Mouse (Mus musculus): ENCODE results near the gene Cald1.

Cald1 gene

GRCm38 (mm10) chr6:34613122-34613521 is 14.8 kb downstream of the Cald1 start:
- DNase-seq (ENCODE audit: low spot score in 2 of 2): no peak

- DNase-seq (ENCODE audit: low spot score in 2 of 2): no peak
Observed at GRCm38 (mm10) chr6:34615419-34615818, 17.1 kb downstream of the Cald1 start.

- DNase-seq (ENCODE audit: low spot score in 2 of 2): no peak
Observed at GRCm38 (mm10) chr6:34619494-34619893, 21.2 kb downstream of the Cald1 start.

GRCm38 (mm10) chr6:34620242-34620641 is 21.9 kb downstream of the Cald1 start:
- DNase-seq (ENCODE audit: low spot score in 2 of 2): no peak

- DNase-seq (ENCODE audit: low spot score in 2 of 2): no peak
Observed at GRCm38 (mm10) chr6:34622865-34623264, 24.6 kb downstream of the Cald1 start.

- DNase-seq (ENCODE audit: low spot score in 2 of 2): no peak
Observed at GRCm38 (mm10) chr6:34623290-34623689, 25.0 kb downstream of the Cald1 start.

GRCm38 (mm10) chr6:34624536-34624935 is 26.2 kb downstream of the Cald1 start:
- DNase-seq (ENCODE audit: low spot score in 2 of 2): no peak

GRCm38 (mm10) chr6:34626586-34627245 is 28.4 kb downstream of the Cald1 start:
- DNase-seq (ENCODE audit: low spot score in 2 of 2): no peak

- no peak for DNase-seq (ENCODE audit: low spot score in 2 of 2)
Observed at GRCm38 (mm10) chr6:34628131-34628530, 29.8 kb downstream of the Cald1 start.

- no peak for DNase-seq (ENCODE audit: low spot score in 2 of 2)
Observed at GRCm38 (mm10) chr6:34633776-34634175, 35.5 kb downstream of the Cald1 start.

- DNase-seq (ENCODE audit: low spot score in 2 of 2): no peak
Observed at GRCm38 (mm10) chr6:34637588-34638438, 39.5 kb downstream of the Cald1 start.

- DNase-seq (ENCODE audit: low spot score in 2 of 2): no peak
Observed at GRCm38 (mm10) chr6:34638667-34639066, 40.4 kb downstream of the Cald1 start.

- DNase-seq (ENCODE audit: low spot score in 2 of 2): no peak
Observed at GRCm38 (mm10) chr6:34640226-34640625, 41.9 kb downstream of the Cald1 start.

- DNase-seq (ENCODE audit: low spot score in 2 of 2): no peak
Observed at GRCm38 (mm10) chr6:34641081-34641480, 42.8 kb downstream of the Cald1 start.

GRCm38 (mm10) chr6:34642075-34642547 is 43.8 kb downstream of the Cald1 start:
- DNase-seq (ENCODE audit: low spot score in 2 of 2): no peak

GRCm38 (mm10) chr6:34648017-34648787 is 49.9 kb downstream of the Cald1 start:
- DNase-seq (ENCODE audit: low spot score in 2 of 2): no peak

- DNase-seq (ENCODE audit: low spot score in 2 of 2): no peak
Observed at GRCm38 (mm10) chr6:34651298-34651697, 53.0 kb downstream of the Cald1 start.

GRCm38 (mm10) chr6:34655719-34656118 is 57.4 kb downstream of the Cald1 start:
- no peak for DNase-seq (ENCODE audit: low spot score in 2 of 2)

- DNase-seq (ENCODE audit: low spot score in 2 of 2): no peak
Observed at GRCm38 (mm10) chr6:34658791-34659190, 60.5 kb downstream of the Cald1 start.

GRCm38 (mm10) chr6:34660724-34661123 is 62.4 kb downstream of the Cald1 start:
- DNase-seq (ENCODE audit: low spot score in 2 of 2): no peak

- no peak for DNase-seq (ENCODE audit: low spot score in 2 of 2)
Observed at GRCm38 (mm10) chr6:34662626-34663025, 64.3 kb downstream of the Cald1 start.

GRCm38 (mm10) chr6:34664291-34664690 is 66.0 kb downstream of the Cald1 start:
- DNase-seq (ENCODE audit: low spot score in 2 of 2): no peak
